Mouse (Mus musculus) E14TG2a.4 (cell line): ENCODE measurements around the gene Tgfbi.

Experiments used
- CTCF ChIP-seq: conservative IDR thresholded peaks from 2 replicates; pipeline ENCODE4 v1.5.1; 2014; ENCODE audit warnings: low read length
- POU5F1 ChIP-seq: IDR thresholded peaks from 2 replicates; pipeline ENCODE4 v1.6.1; 2014; ENCODE audit warnings: low read length, borderline replicate concordance

DNA sequence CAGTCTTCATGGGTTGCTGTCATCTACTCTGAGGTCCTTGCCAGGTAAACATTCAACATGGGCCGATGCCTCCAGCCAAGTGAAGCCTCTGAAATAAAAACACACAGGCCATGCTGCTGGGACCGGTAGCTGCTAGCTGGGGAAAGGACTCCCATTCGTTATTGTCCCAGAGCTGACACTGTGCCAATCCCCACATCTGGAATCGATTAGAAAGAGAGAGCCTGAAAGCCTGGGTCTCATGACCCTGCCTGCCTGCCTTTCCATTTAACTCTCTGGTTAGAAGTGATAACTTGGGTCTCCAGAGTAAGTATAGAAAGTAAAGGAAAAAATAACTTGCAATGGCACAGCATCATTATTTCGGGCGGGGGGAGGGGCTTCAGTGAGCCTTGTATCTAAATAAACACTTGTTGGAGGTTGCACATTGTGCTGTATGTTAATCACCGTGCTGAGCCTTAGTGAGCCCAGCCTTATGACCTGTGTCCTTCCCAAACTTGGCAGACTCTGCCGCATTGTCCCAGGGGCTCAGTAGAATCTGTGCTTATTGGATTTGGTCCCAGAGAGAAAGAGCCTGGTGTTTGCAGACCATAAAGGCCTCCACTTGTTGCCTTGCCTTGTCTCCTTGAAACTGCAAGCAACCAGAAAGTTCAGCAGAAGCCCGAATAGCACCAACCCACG lies 9.0 kb upstream of the Tgfbi start:
- TF ChIP-seq CTCF (no peak), POU5F1 (no peak)
